Mouse (Mus musculus): ENCODE results near the gene Arhgef28.

- TF ChIP-seq EP300 (IDR thresholded peaks at IDR 0.05; ENCODE audit: low read depth), result no peak
- TF ChIP-seq CTCF (IDR thresholded peaks at IDR 0.05; ENCODE audit: low read depth), result no peak
These were observed 184.3 kb downstream of the Arhgef28 start for GRCm38 (mm10) chr13:98021906-98022305.

Measured in liver, embryonic 14.5 days (tissue).